Mouse (Mus musculus) CH12.LX (cell line): ENCODE results near the gene Adcy10. TPM values are rescaled to one million over a fixed set of nuclear protein-coding genes. Genes with fewer than 3 reads are reported as not detected.

Experiments used
- DNase-seq: peaks from one replicate; pipeline ENCODE4 v3.0.0-alpha.2; 2013; ENCODE audit errors: extremely low read depth
- H3K27ac ChIP-seq: 2 replicates; pipeline ENCODE4 v1.5.1; 2012; ENCODE audit warnings: low read depth, mild to moderate bottlenecking, control low read depth, moderate library complexity; ENCODE audit not compliant: insufficient read depth
- H3K27me3 ChIP-seq: replicated peaks from 2 replicates; pipeline ENCODE3; 2012; ENCODE audit warnings: inconsistent platforms
- H3K36me3 ChIP-seq, 2 experiments: replicated peaks in 1 of 2; 2 replicates each; pipeline versions ENCODE3 to v1.6.1; 2012; ENCODE audit warnings: inconsistent platforms in 1 of 2, low read length in 1 of 2, mild to moderate bottlenecking in 1 of 2, mixed read lengths in 1 of 2, moderate library complexity in 1 of 2; ENCODE audit not compliant: control insufficient read depth in 1 of 2, insufficient read depth in 1 of 2
- H3K4me1 ChIP-seq, 2 experiments: 2 replicates each; pipeline ENCODE4 v1.6.1; 2012; ENCODE audit warnings: inconsistent platforms in 1 of 2, moderate library complexity in 1 of 2; ENCODE audit not compliant: insufficient read depth in 2 of 2, control insufficient read depth in 1 of 2
- H3K4me2 ChIP-seq: 2 replicates; pipeline ENCODE4 v1.6.1; 2012; ENCODE audit warnings: low read depth, mild to moderate bottlenecking, control low read depth; ENCODE audit not compliant: poor library complexity, insufficient read depth, severe bottlenecking
- H3K4me3 ChIP-seq, 3 experiments: fragments of 150-350 bp in 1 of 3; sonication (generic) in 1 of 3; replicated peaks in 1 of 3; 2 replicates each; pipeline versions ENCODE3 to v1.5.1; 2011 to 2012; ENCODE audit warnings: low read depth in 2 of 3, low read length in 2 of 3, mild to moderate bottlenecking in 2 of 3, moderate library complexity in 2 of 3, control low read depth in 1 of 3, improper control_type of control experiment in 1 of 3, inconsistent platforms in 1 of 3, mixed read lengths in 1 of 3; ENCODE audit not compliant: poor library complexity in 1 of 3
- H3K79me2 ChIP-seq: replicated peaks from 2 replicates; pipeline ENCODE4 v1.6.1; 2012; ENCODE audit warnings: mild to moderate bottlenecking, moderate library complexity; ENCODE audit not compliant: control insufficient read depth, poor library complexity, insufficient read depth, severe bottlenecking; ENCODE audit errors: extremely low read depth
- H3K9ac ChIP-seq: 2 replicates; pipeline ENCODE4 v1.6.1; 2012; ENCODE audit warnings: low read depth, mild to moderate bottlenecking, control low read depth, moderate library complexity; ENCODE audit not compliant: insufficient read depth
- H3K9me3 ChIP-seq: replicated peaks from 2 replicates; pipeline ENCODE3; 2012; ENCODE audit warnings: low read length, inconsistent platforms, mixed read lengths
- CHD1 ChIP-seq: IDR thresholded peaks from 2 replicates; pipeline ENCODE4 v1.6.1; 2012; ENCODE audit warnings: low read depth, low read length, improper control_type of control experiment, inconsistent platforms
- CTCF ChIP-seq, 2 experiments: IDR thresholded peaks in 1 of 2; conservative IDR thresholded peaks in 1 of 2; 2 replicates each; pipeline ENCODE4 v1.5.1; 2011 to 2012; ENCODE audit warnings: low read depth in 2 of 2, low read length in 2 of 2, improper control_type of control experiment in 1 of 2, inconsistent platforms in 1 of 2, mild to moderate bottlenecking in 1 of 2, moderate library complexity in 1 of 2
- E2F4 ChIP-seq: IDR thresholded peaks from 2 replicates; pipeline ENCODE4 v1.6.1; 2011; ENCODE audit warnings: low read depth, low read length, improper control_type of control experiment; ENCODE audit not compliant: insufficient replicate concordance
- ETS1 ChIP-seq: conservative IDR thresholded peaks from 2 replicates; pipeline ENCODE4 v1.6.1; 2012; ENCODE audit warnings: low read depth, mild to moderate bottlenecking, inconsistent platforms, low read length, improper control_type of control experiment, moderate library complexity
- GABPA ChIP-seq: IDR thresholded peaks from 2 replicates; pipeline ENCODE4 v1.6.1; 2012; ENCODE audit warnings: low read depth, low read length, improper control_type of control experiment, inconsistent platforms; ENCODE audit not compliant: insufficient replicate concordance
- HCFC1 ChIP-seq: IDR thresholded peaks from 2 replicates; pipeline ENCODE4 v1.6.1; 2012; ENCODE audit warnings: low read depth, mild to moderate bottlenecking, inconsistent platforms, low read length, improper control_type of control experiment
- JUND ChIP-seq: conservative IDR thresholded peaks from 2 replicates; pipeline ENCODE4 v1.6.1; 2011; ENCODE audit warnings: low read depth, low read length, improper control_type of control experiment
- KAT2A ChIP-seq: IDR thresholded peaks from 2 replicates; pipeline ENCODE4 v1.6.1; 2012; ENCODE audit warnings: low read length, improper control_type of control experiment, inconsistent platforms; ENCODE audit not compliant: insufficient replicate concordance
- MEF2A ChIP-seq: IDR thresholded peaks from 2 replicates; pipeline ENCODE4 v1.6.1; 2014; ENCODE audit warnings: low read depth, mild to moderate bottlenecking, inconsistent platforms, low read length, improper control_type of control experiment, borderline replicate concordance
- MXI1 ChIP-seq: IDR thresholded peaks from 2 replicates; pipeline ENCODE4 v1.6.1; 2011; ENCODE audit warnings: mild to moderate bottlenecking, low read depth, low read length, improper control_type of control experiment
- MYC ChIP-seq: IDR thresholded peaks from 2 replicates; pipeline ENCODE4 v1.6.1; 2011; ENCODE audit warnings: low read depth, mild to moderate bottlenecking, improper control_type of control experiment, low read length
- NRF1 ChIP-seq: IDR thresholded peaks from 2 replicates; pipeline ENCODE4 v1.6.1; 2014; ENCODE audit warnings: low read depth, mild to moderate bottlenecking, inconsistent platforms, low read length, improper control_type of control experiment, moderate library complexity
- POLR2A ChIP-seq: IDR thresholded peaks from 2 replicates; pipeline ENCODE4 v1.6.1; 2011; ENCODE audit warnings: low read depth, mild to moderate bottlenecking, improper control_type of control experiment, low read length
- POLR2AphosphoS2 ChIP-seq: IDR thresholded peaks from 2 replicates; pipeline ENCODE4 v1.6.1; 2011; ENCODE audit warnings: low read depth, low read length, improper control_type of control experiment
- RCOR1 ChIP-seq: conservative IDR thresholded peaks from 2 replicates; pipeline ENCODE4 v1.6.1; 2012; ENCODE audit warnings: low read depth, mild to moderate bottlenecking, inconsistent platforms, low read length, improper control_type of control experiment
- TBP ChIP-seq: conservative IDR thresholded peaks from 2 replicates; pipeline ENCODE4 v1.6.1; 2011; ENCODE audit warnings: low read depth, low read length, improper control_type of control experiment
- TCF12 ChIP-seq: IDR thresholded peaks from 2 replicates; pipeline ENCODE4 v1.6.1; 2014; ENCODE audit warnings: low read depth, mild to moderate bottlenecking, inconsistent platforms, low read length, improper control_type of control experiment
- UBTF ChIP-seq: IDR thresholded peaks from 2 replicates; pipeline ENCODE4 v1.6.1; 2012; ENCODE audit warnings: low read depth, mild to moderate bottlenecking, inconsistent platforms, low read length, improper control_type of control experiment, moderate library complexity
- USF1 ChIP-seq: IDR thresholded peaks from 2 replicates; pipeline ENCODE4 v1.6.1; 2014; ENCODE audit warnings: low read depth, mild to moderate bottlenecking, inconsistent platforms, low read length, improper control_type of control experiment
- USF2 ChIP-seq: conservative IDR thresholded peaks from 2 replicates; pipeline ENCODE4 v1.6.1; 2011; ENCODE audit warnings: low read depth, low read length, improper control_type of control experiment
- ZKSCAN1 ChIP-seq: IDR thresholded peaks from 2 replicates; pipeline ENCODE4 v1.6.1; 2012; ENCODE audit warnings: low read depth, inconsistent platforms, low read length, improper control_type of control experiment, borderline replicate concordance
- ZMIZ1 ChIP-seq: IDR thresholded peaks from 2 replicates; pipeline ENCODE4 v1.6.1; 2012; ENCODE audit warnings: low read depth, mild to moderate bottlenecking, inconsistent platforms, low read length, improper control_type of control experiment
- dilution Hi-C: fragments of 300-500 bp; cut with MboI; formaldehyde crosslinking; loops from 2 replicates; pipeline ENCODE4 v1.14.3; 2020; ENCODE audit warnings: low sequenced_read_pairs; ENCODE audit not compliant: extremely low pct_unique_long_range_greater_than_20kb, extremely low pct_ligation_motif_present
- in situ Hi-C: fragments of 300-500 bp; cut with MboI; formaldehyde crosslinking; loops from 3 replicates; pipeline ENCODE4 v1.14.3; 2019; ENCODE audit warnings: low sequenced_read_pairs, low pct_ligation_motif_present, low pct_unique_long_range_greater_than_20kb, mixed read lengths
- polyA plus RNA-seq: library from polyadenylated mRNA; unstranded; fragments of >175 nt; gene quantifications from 2 replicates; pipeline ENCODE4 v1.2.1, GENCODE M21; 2012; ENCODE audit warnings: low read depth; ENCODE audit not compliant: insufficient read length
- total RNA-seq, 2 experiments: library from RNA; depleted of rRNA; stranded (reverse); fragments of 300-350 nt in 1 of 2; fragments of >200 nt in 1 of 2; gene quantifications; 2 replicates each; pipeline ENCODE4 v1.2.3; 2012 to 2014

The Adcy10 gene
- total and polyA plus RNA-seq, 3 experiments = 0.13 TPM; not detected in 2

GRCm38 (mm10) chr1:165610321-165610999, 125.5 kb downstream of the Adcy10 start:
- Histone ChIP-seq H3K4me2 (no peak overlapping the region), H3K9me3 (no peaks in the 10 kb centered on the region), H3K27me3 (no peaks in the 10 kb centered on the region), H3K9ac (no peak overlapping the region), H3K27ac (no peak overlapping the region), H3K36me3 (peaks cover 0 to 8% of the 10 kb centered on the region in 2 experiments), H3K4me3 (no peak overlapping the region), H3K79me2 (no peaks in the 10 kb centered on the region), H3K4me1 (peaks cover 5 to 39% of the 10 kb centered on the region in 2 experiments)
- in situ Hi-C loops = no loop called here
- no peak for DNase-seq
- TF ChIP-seq USF2 = no peak
- TF ChIP-seq ZMIZ1 = no peak
- TF ChIP-seq POLR2A = no peak
- no peak for TF ChIP-seq MYC
- TF ChIP-seq TCF12 = no peak
- TF ChIP-seq MXI1 = no peak
- dilution Hi-C loops = no loop called here

GRCm38 (mm10) chr1:165612714-165613113, 127.7 kb downstream of the Adcy10 start:
- H3K4me1 ChIP-seq = peaks cover 3 to 26% of the 10 kb centered on the region in 2 experiments; a peak in 3 of 4 replicates
- TF ChIP-seq TBP (no peak), UBTF (no peak)
- TF ChIP-seq, all 38 proteins: peak for 0
- no peak for DNase-seq
- H3K4me2 ChIP-seq = no peak overlapping the region
- H3K4me3 ChIP-seq = no peak overlapping the region
- H3K27me3 ChIP-seq = no peaks in the 10 kb centered on the region
- H3K27ac ChIP-seq = no peak overlapping the region
- H3K36me3 ChIP-seq = peaks cover 0 to 5% of the 10 kb centered on the region in 2 experiments
- H3K9ac ChIP-seq = no peak overlapping the region
- dilution Hi-C loops = no loop called here
- no peaks in the 10 kb centered on the region for H3K79me2 ChIP-seq
- in situ Hi-C loops = no loop called here
- no peaks in the 10 kb centered on the region for H3K9me3 ChIP-seq

DNA sequence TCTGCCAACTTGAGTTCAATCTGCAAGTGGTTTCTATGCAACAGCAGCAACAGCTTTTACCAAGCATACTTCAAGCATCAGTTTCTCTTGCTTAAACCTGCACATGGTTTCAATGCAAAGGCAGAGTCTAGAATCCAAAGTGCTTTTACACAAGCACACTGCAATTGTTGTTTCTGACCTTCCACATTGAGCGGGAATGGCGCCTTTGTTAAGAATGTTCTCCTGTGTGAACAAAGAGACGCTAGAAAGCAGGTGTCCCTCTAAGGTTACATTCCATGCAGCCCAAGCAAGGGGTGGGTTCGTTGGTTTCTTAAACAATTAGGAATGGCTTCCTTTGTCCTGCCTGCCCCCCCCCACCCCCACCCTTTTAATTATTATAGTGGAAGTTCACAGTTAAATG, 128.9 kb downstream of the Adcy10 start:
- no peaks in the 10 kb centered on the region for H3K27me3 ChIP-seq
- H3K36me3 ChIP-seq = peaks cover 0 to 2% of the 10 kb centered on the region in 2 experiments
- H3K4me1 ChIP-seq = peaks cover 5 to 31% of the 10 kb centered on the region in 2 experiments
- in situ Hi-C loops (no loop called here), dilution Hi-C loops (no loop called here)
- TF ChIP-seq ETS1 = no peak
- no peak for TF ChIP-seq E2F4
- no peak for TF ChIP-seq USF2
- no peak for TF ChIP-seq GABPA
- TF ChIP-seq CTCF (conservative IDR thresholded peaks at IDR 0.05 in 1 of 2, IDR thresholded peaks at IDR 0.05 in 1 of 2; ENCODE audit: low read depth in 2 of 2, low read length in 2 of 2) = no peak
- no peak for TF ChIP-seq MXI1
- TF ChIP-seq UBTF = no peak
- TF ChIP-seq MEF2A = no peak
- TF ChIP-seq TCF12 = no peak
- TF ChIP-seq HCFC1 = no peak
- no peak for TF ChIP-seq MYC
- TF ChIP-seq ZMIZ1 = no peak
- no peak for TF ChIP-seq KAT2A
- no peak for TF ChIP-seq NRF1
- TF ChIP-seq POLR2AphosphoS2 = no peak
- no peak for TF ChIP-seq JUND
- no peak for TF ChIP-seq USF1
- no peak for TF ChIP-seq ZKSCAN1
- no peak for TF ChIP-seq CHD1
- TF ChIP-seq RCOR1 = no peak
- no peaks in the 10 kb centered on the region for H3K79me2 ChIP-seq
- H3K9me3 ChIP-seq = no peaks in the 10 kb centered on the region
- no peak overlapping the region for H3K9ac ChIP-seq
- no peak overlapping the region for H3K27ac ChIP-seq
- H3K4me3 ChIP-seq = no peak overlapping the region
- H3K4me2 ChIP-seq = no peak overlapping the region
- no peak for DNase-seq
